Mouse (Mus musculus) CD4-positive helper T cell, adult 2 months (primary cell): Measurements from ENCODE around the gene Hist1h3i.

Source experiments
- DNase-seq: peaks from one replicate; pipeline ENCODE4 v3.0.0-alpha.2; 2012; ENCODE audit warnings: low read depth, missing footprints, low spot score

Gene Hist1h3i

GRCm38 (mm10) chr13:21734010-21734905 is 48.9 kb downstream of the Hist1h3i start:
- DNase-seq: peak; percentile 81

GRCm38 (mm10) chr13:21733466-21733865 is 49.7 kb downstream of the Hist1h3i start:
- DNase-seq: no peak
